Mouse (Mus musculus) mammary gland, adult 2 months (tissue): ENCODE data around the gene Ttc5. TPM values are rescaled to one million over a fixed set of nuclear protein-coding genes. Genes with fewer than 3 reads are reported as not detected.

Source experiments
- polyA plus RNA-seq: library from polyadenylated mRNA; depleted of rRNA; stranded (reverse); fragments of >200 nt; gene quantifications from 2 replicates; pipeline ENCODE4 v1.2.3, GENCODE M21; 2012; ENCODE audit warnings: low replicate concordance; rRNA removed

Ttc5 gene
- polyA plus RNA-seq: 22.2 and 29.4 TPM in 2 replicates

GRCm38 (mm10) chr14:50785251-50785637 is at the start of gene Ttc5:
Ttc5 (minus strand) TSS chr14:50785519.

DNA sequence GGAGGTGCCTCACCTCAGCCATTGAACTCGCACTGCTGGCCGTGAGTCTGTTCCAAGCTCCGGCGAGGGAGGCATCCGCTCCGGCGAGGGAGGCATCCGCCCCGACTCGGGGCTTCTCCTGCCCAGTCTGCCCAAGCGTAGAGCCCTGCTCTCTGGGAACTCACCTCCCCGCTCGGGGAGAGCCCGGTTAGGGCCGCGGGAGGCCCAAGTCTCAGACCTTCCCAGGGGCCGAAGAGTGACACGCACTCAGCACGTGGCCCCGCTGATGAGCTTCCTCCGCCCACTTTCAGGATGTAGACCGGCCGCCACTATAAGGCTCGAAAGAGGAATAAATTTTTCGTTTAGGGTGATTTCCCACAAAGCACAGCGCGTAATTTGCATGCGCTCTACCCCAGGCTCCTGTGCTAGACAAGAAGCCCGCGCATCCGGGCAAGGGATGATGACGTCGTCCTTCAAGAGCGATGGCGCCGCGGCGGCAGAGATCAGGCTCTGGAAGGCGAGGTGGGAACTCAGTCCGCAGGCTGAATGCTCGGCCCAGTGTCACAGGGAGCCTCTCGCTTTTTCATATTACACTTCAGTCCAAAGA is 22.3 kb upstream of the Ttc5 start, which contains the start of the genes Ccnb1ip1 and Parp2:
Ccnb1ip1 (minus strand) TSS at position 246 of the 586 bp plus-strand sequence.
Parp2 (plus strand) TSS at position 355 of the 586 bp plus-strand sequence.

DNA sequence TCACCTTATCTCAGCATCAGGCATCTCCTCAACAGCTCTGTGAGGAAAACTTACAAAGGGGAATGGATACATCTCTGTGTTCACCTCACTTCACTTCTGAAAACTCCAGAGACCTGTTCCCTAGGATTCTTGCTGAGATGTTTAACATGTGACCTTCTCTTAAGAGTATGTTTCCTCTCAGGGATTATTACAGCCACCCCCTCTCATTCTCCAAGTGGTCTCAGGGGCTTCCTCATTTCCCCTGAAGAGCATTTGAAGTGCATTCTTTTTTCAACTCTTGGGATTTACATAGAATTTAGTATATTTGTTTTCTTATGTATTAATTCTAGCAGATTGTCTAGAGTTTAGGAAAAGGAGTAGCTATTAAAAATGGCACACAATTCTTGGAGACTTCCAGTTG is 40.3 kb downstream of the Ttc5 start, which contains the start of gene Olfr749:
Olfr749 (minus strand) TSS at position 101 of the 400 bp plus-strand sequence.

Other genes with a start within 250 kb of the Ttc5 start
- not detected in 2 replicates for gene Olfr744, start 170.6 kb downstream of the Ttc5 start, polyA plus RNA-seq
- not detected in 2 replicates for gene Olfr745, start 146.1 kb downstream of the Ttc5 start, polyA plus RNA-seq
- not detected in 2 replicates for gene Olfr746, start 138.4 kb downstream of the Ttc5 start, polyA plus RNA-seq
- gene Olfr747, start 92.3 kb downstream of the Ttc5 start, polyA plus RNA-seq: not detected in 2 replicates
- gene Olfr748, start 78.1 kb downstream of the Ttc5 start, polyA plus RNA-seq: not detected in 2 replicates
- gene Olfr749, start 40.4 kb downstream of the Ttc5 start, polyA plus RNA-seq: not detected in 2 replicates
- gene Ccnb1ip1, start 22.2 kb upstream of the Ttc5 start, polyA plus RNA-seq: not detected in 2 replicates
- gene Parp2, start 22.3 kb upstream of the Ttc5 start, polyA plus RNA-seq: 13.0 and 34.5 TPM in 2 replicates
- gene Tep1, start 85.0 kb upstream of the Ttc5 start, polyA plus RNA-seq: 42.0 and 46.3 TPM in 2 replicates
- 2.2 and 24.0 TPM in 2 replicates for gene Klhl33, start 112.0 kb upstream of the Ttc5 start, polyA plus RNA-seq
- gene Osgep, start 139.4 kb upstream of the Ttc5 start, polyA plus RNA-seq: 91.2 and 179 TPM in 2 replicates
- gene Apex1, start 139.4 kb upstream of the Ttc5 start, polyA plus RNA-seq: 32.1 and 70.1 TPM in 2 replicates
- gene Pip4p1, start 145.3 kb upstream of the Ttc5 start, polyA plus RNA-seq: 100 and 139 TPM in 2 replicates
- gene Pnp, start 145.6 kb upstream of the Ttc5 start, polyA plus RNA-seq: 32.2 and 73.1 TPM in 2 replicates
- gene Gm49342, start 159.0 kb upstream of the Ttc5 start, polyA plus RNA-seq: 13.4 and 26.9 TPM in 2 replicates
- 1.5 and 3.5 TPM in 2 replicates for gene Pnp2, start 170.5 kb upstream of the Ttc5 start, polyA plus RNA-seq
- gene Rnase10, start 222.2 kb upstream of the Ttc5 start, polyA plus RNA-seq: 0.38 and 0.83 TPM in 2 replicates